Mouse (Mus musculus): ENCODE data around the gene Flnc. TPM values are rescaled to one million over a fixed set of nuclear protein-coding genes. Genes with fewer than 3 reads are reported as not detected.

Flnc gene
- not detected in 2 replicates for polyA plus RNA-seq (2012; ENCODE audit: low replicate concordance)

GRCm38 (mm10) chr6:29433038-29433803 lies at the start of gene Flnc:
Flnc (plus strand) TSS chr6:29433256.

GRCm38 (mm10) chr6:29388052-29388518 lies 45.0 kb upstream of the Flnc start, which contains the start of gene Opn1sw:
Opn1sw (minus strand) TSS chr6:29388468.

GRCm38 (mm10) chr6:29395910-29396713 lies 36.9 kb upstream of the Flnc start, which contains the start of gene Ccdc136:
Ccdc136 (plus strand) TSS chr6:29396309.

GRCm38 (mm10) chr6:29467583-29468354 lies 34.7 kb downstream of the Flnc start, which contains the start of gene Atp6v1f:
Atp6v1f (plus strand) TSS chr6:29467718.

GRCm38 (mm10) chr6:29471137-29471536 lies 38.1 kb downstream of the Flnc start, which contains the start of gene Atp6v1fnb:
Atp6v1fnb (plus strand) TSS chr6:29471437.

GRCm38 (mm10) chr6:29507447-29508309 lies 74.6 kb downstream of the Flnc start, which contains the start of gene Kcp:
Kcp (minus strand) TSS chr6:29507952.

Other genes with a start within 250 kb of the Flnc start
- gene Impdh1, start 216.9 kb upstream of the Flnc start, polyA plus RNA-seq (2012; ENCODE audit: low replicate concordance), result 136 and 211 TPM in 2 replicates
- gene Hilpda, start 160.8 kb upstream of the Flnc start, polyA plus RNA-seq (2012; ENCODE audit: low replicate concordance), result 23.3 and 31.5 TPM in 2 replicates
- 0.30 TPM in 1 of 2 replicates, not detected in the other for gene Fam71f2, start 153.7 kb upstream of the Flnc start, polyA plus RNA-seq (2012; ENCODE audit: low replicate concordance)
- not detected in 2 replicates for gene Fam71f1, start 114.1 kb upstream of the Flnc start, polyA plus RNA-seq (2012; ENCODE audit: low replicate concordance)
- 1.6 and 8.3 TPM in 2 replicates for gene Calu, start 85.2 kb upstream of the Flnc start, polyA plus RNA-seq (2012; ENCODE audit: low replicate concordance)
- gene Opn1sw, start 44.8 kb upstream of the Flnc start, polyA plus RNA-seq (2012; ENCODE audit: low replicate concordance), result not detected in 2 replicates
- gene Ccdc136, start 36.9 kb upstream of the Flnc start, polyA plus RNA-seq (2012; ENCODE audit: low replicate concordance), result not detected in 2 replicates
- 40.7 and 175 TPM in 2 replicates for gene Atp6v1f, start 34.5 kb downstream of the Flnc start, polyA plus RNA-seq (2012; ENCODE audit: low replicate concordance)
- gene Atp6v1fnb, start 38.2 kb downstream of the Flnc start, polyA plus RNA-seq (2012; ENCODE audit: low replicate concordance), result not detected in 2 replicates
- 0.56 and 1.5 TPM in 2 replicates for gene Kcp, start 74.7 kb downstream of the Flnc start, polyA plus RNA-seq (2012; ENCODE audit: low replicate concordance)
- gene Irf5, start 93.4 kb downstream of the Flnc start, polyA plus RNA-seq (2012; ENCODE audit: low replicate concordance), result 30.4 and 53.8 TPM in 2 replicates
- gene Tnpo3, start 176.6 kb downstream of the Flnc start, polyA plus RNA-seq (2012; ENCODE audit: low replicate concordance), result 21.6 and 24.5 TPM in 2 replicates